Mouse (Mus musculus) layer of hippocampus, adult 2 months (tissue): ENCODE results near the gene Anapc1. TPM values are rescaled to one million over a fixed set of nuclear protein-coding genes. Genes with fewer than 3 reads are reported as not detected.

ENCODE experiments used
- DNase-seq, 2 experiments: peaks; one replicate each; pipeline ENCODE4 v3.0.0; 2022; ENCODE audit warnings: low spot score in 2 of 2
- H3K27ac ChIP-seq: fragments of 200-600 bp; 2 replicates; pipeline ENCODE4 v1.8.1; 2022
- H3K4me3 ChIP-seq: fragments of 200-600 bp; 2 replicates; pipeline ENCODE4 v1.8.1; 2022; ENCODE audit warnings: mild to moderate bottlenecking
- CTCF ChIP-seq: fragments of 200-600 bp; conservative IDR thresholded peaks from 2 replicates; pipeline ENCODE4 v1.8.1; 2022; ENCODE audit warnings: antibody characterized with exemption, mild to moderate bottlenecking, moderate library complexity
- long read RNA-seq, 2 experiments: library from polyadenylated mRNA; stranded (forward); transcript quantifications; one replicate each; pipeline ENCODE4 v2.0.0; 2021; ENCODE audit warnings: borderline mapping rate in 2 of 2
- total RNA-seq, 2 experiments: library from RNA; stranded (reverse); gene quantifications; 2 replicates each; pipeline ENCODE4 v1.2.3; 2021

Gene Anapc1
- total RNA-seq: 10 to 100 TPM; 63.8 to 70.4 TPM
- long read RNA-seq, experiment 1, full-length matches to known transcripts: 6 of 21 reads
- long read RNA-seq, experiment 1, partial matches to known transcripts: 8 of 21 reads
- long read RNA-seq, experiment 1, other reads (novel, unspliced or antisense): 7 of 21 reads
- long read RNA-seq, experiment 2, full-length matches to known transcripts: 15 of 33 reads
- long read RNA-seq, experiment 2, partial matches to known transcripts: 12 of 33 reads
- long read RNA-seq, experiment 2, other reads (novel, unspliced or antisense): 6 of 33 reads

GRCm38 (mm10) chr2:128686921-128687557, at the start of gene Anapc1:
Anapc1 (minus strand) TSS chr2:128687391.
- peak within 1 kb of the TSS; percentile 86 for H3K27ac ChIP-seq
- DNase-seq: peak; percentile 88 to 89
- no peak for TF ChIP-seq CTCF
- peak within 1 kb of the TSS; percentile 70 for H3K4me3 ChIP-seq

DNA sequence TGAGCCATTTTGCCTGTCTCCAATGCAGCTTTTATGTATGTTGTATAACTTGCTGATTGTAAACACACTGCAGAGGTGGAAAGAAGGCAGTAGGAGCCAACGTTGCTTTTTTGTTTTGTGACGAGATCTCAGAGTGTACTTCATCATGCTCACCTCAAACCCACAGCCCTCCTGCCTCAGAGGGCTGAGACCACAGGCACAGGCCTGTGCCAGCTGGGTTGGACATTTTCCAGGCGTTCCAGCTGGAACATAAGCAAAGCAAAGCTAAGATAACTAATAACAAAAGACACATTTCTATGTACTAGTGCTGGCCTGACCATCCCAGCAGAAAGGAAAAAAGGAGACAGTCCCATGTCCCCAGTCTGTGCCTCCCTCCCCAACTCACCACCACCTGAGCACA, 47.9 kb upstream of the Anapc1 start:
- DNase-seq: no peak

GRCm38 (mm10) chr2:128731951-128732350, 44.8 kb upstream of the Anapc1 start:
- Histone ChIP-seq H3K4me3 (no peak overlapping the region), H3K27ac (no peak overlapping the region)
- no peak for TF ChIP-seq CTCF
- no peak for DNase-seq

More for the DNA sequence above, 47.9 kb upstream of the Anapc1 start:
- TF ChIP-seq CTCF: no peak
- Histone ChIP-seq H3K4me3 (no peak overlapping the region), H3K27ac (no peak overlapping the region)

GRCm38 (mm10) chr2:128731514-128731913, 44.3 kb upstream of the Anapc1 start:
- no peak for DNase-seq
- TF ChIP-seq CTCF: no peak

DNA sequence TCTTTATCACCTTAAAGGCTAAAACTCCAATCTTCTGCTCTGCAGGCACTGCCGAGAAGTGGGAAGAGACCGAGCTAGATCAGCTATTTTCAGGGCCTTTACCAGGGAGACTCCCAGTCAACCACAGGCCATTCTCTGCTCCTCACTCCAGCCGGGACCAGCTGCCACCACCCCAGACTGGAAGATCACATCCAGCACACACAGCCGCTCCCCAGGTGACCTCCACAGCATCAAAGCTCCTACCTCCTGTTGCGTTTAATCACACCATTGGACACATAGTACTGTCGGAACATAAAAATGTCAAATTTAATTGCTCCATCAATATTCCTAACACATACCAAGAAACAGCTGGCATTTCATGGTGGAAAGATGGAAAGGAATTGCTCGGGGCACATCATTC, 42.0 kb upstream of the Anapc1 start:
- Histone ChIP-seq H3K27ac (no peak overlapping the region), H3K4me3 (no peak overlapping the region)
- no peak for TF ChIP-seq CTCF
- no peak for DNase-seq

More at GRCm38 (mm10) chr2:128731514-128731913, 44.3 kb upstream of the Anapc1 start:
- H3K27ac ChIP-seq: no peak overlapping the region
- H3K4me3 ChIP-seq: no peak overlapping the region

GRCm38 (mm10) chr2:128728066-128728465, 40.9 kb upstream of the Anapc1 start:
- no peak overlapping the region for H3K27ac ChIP-seq
- no peak overlapping the region for H3K4me3 ChIP-seq
- no peak for DNase-seq
- TF ChIP-seq CTCF: no peak

GRCm38 (mm10) chr2:128727552-128727951, 40.4 kb upstream of the Anapc1 start:
- DNase-seq: no peak
- no peak for TF ChIP-seq CTCF
- no peak overlapping the region for H3K27ac ChIP-seq
- no peak overlapping the region for H3K4me3 ChIP-seq

DNA sequence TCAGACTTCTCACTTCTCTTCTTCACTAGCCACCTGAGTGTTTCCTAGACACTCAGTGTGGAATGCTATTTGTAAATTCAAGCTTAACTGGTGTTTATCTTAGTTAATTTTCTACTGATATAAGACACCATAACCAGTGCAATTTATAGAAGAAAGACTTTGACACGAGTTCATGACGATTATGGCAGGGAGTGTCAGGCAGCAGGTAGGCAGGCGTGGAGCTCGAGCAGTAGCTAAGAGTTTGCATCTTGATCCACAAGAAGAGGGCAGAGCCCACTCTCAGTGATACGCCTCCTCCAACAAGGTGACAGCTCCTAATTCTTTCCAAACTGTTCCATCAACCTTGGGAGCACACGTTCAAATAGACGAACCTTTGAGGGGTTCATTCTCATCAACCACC, 39.4 kb upstream of the Anapc1 start:
- Histone ChIP-seq H3K4me3 (no peak overlapping the region), H3K27ac (no peak overlapping the region)
- DNase-seq: no peak
- TF ChIP-seq CTCF: no peak

GRCm38 (mm10) chr2:128726067-128726466, 38.9 kb upstream of the Anapc1 start:
- no peak overlapping the region for H3K4me3 ChIP-seq
- DNase-seq: no peak
- no peak overlapping the region for H3K27ac ChIP-seq
- TF ChIP-seq CTCF: no peak

DNA sequence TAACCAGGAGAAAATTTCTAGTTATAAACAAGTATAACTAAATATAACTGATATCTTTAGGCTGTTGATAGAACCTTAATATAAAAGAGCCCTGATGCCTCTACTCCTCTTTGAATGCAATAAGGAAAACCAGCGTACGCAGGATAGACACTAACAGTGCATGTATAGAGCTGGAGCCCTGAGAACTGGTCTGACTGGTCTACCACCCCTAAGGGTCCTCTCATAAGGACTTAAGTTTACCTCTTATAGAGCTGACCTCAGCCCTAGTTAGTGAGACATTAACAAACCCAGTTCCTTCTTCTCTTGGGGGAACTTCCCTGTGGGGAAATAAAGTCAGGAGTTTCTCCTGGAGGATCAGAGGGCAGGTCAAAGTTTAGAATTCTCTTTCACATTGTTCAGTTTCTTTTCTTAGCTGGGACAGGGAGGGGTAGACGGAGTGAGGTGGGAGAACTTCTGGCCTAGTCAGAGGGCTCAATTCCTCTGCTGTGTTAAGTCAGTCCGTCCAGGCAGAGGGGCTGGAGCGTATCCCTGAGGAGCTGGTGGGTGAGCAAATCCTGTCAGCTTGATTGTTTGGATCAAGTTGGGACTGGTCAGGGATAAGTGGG, 35.0 kb upstream of the Anapc1 start:
- Histone ChIP-seq H3K4me3 (no peak overlapping the region), H3K27ac (no peak overlapping the region)
- DNase-seq: no peak
- no peak for TF ChIP-seq CTCF

- Histone ChIP-seq H3K4me3 (no peak overlapping the region), H3K27ac (no peak overlapping the region)
- TF ChIP-seq CTCF: no peak
- no peak for DNase-seq
Measured at GRCm38 (mm10) chr2:128719380-128719779, 32.2 kb upstream of the Anapc1 start.

DNA sequence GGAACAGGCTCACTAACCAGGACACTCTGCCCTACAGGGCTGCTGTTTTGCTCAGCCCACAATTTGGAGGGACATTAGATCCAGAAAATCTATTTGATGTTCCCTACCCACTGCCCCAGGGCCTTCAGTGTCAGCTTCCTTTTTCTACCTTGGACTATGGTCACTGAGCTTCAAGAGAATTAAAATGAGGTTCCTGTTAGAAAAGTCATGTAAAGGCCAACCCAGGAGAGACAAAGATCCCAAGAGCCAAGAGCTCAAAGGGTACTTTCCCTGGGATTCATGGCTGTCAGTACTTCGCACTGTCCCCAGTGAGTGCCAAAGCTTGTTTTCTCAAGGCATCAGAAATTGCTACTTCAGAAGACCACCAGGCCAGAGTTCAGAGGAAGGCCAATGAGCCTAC, 28.8 kb upstream of the Anapc1 start:
- Histone ChIP-seq H3K4me3 (no peak overlapping the region), H3K27ac (no peak overlapping the region)
- TF ChIP-seq CTCF: no peak
- no peak for DNase-seq

- no peak for DNase-seq
- no peak overlapping the region for H3K4me3 ChIP-seq
- no peak overlapping the region for H3K27ac ChIP-seq
- TF ChIP-seq CTCF: no peak
Measured at GRCm38 (mm10) chr2:128714724-128715241, 27.6 kb upstream of the Anapc1 start.

GRCm38 (mm10) chr2:128713548-128714003, 26.4 kb upstream of the Anapc1 start:
- DNase-seq: no peak
- Histone ChIP-seq H3K27ac (peak overlapping the region; percentile 67), H3K4me3 (no peak overlapping the region)
- no peak for TF ChIP-seq CTCF
